Mouse (Mus musculus) lung, postnatal 0 days (tissue): ENCODE data around the gene Stpg2.

ENCODE experiments used
- CTCF ChIP-seq: IDR thresholded peaks from 2 replicates; pipeline ENCODE4 v1.5.1; 2016; ENCODE audit warnings: antibody characterized with exemption, mild to moderate bottlenecking
- EP300 ChIP-seq: IDR thresholded peaks from 2 replicates; pipeline ENCODE4 v1.6.1; 2016; ENCODE audit warnings: antibody characterized with exemption, mild to moderate bottlenecking, control low read depth

GRCm38 (mm10) chr3:139226811-139227210 is 21.3 kb downstream of the Stpg2 start:
- no peak for TF ChIP-seq CTCF
- no peak for TF ChIP-seq EP300
